Mouse (Mus musculus) urinary bladder, postnatal 4 days (tissue): ENCODE measurements around the gene Ctsw.
A peak's percentile ranks its signal among the peaks of the same experiment; 100 is the strongest.
"Not testable (repeated sequence)": the region's sequence is repeated elsewhere in the genome, so short reads cannot be mapped to it uniquely, and the experiment has no call there.

Source experiments
- DNase-seq, 2 experiments: peaks; one replicate each; pipeline ENCODE4 v3.0.0; 2021 to 2022; ENCODE audit warnings: low spot score in 2 of 2

Ctsw gene

DNA sequence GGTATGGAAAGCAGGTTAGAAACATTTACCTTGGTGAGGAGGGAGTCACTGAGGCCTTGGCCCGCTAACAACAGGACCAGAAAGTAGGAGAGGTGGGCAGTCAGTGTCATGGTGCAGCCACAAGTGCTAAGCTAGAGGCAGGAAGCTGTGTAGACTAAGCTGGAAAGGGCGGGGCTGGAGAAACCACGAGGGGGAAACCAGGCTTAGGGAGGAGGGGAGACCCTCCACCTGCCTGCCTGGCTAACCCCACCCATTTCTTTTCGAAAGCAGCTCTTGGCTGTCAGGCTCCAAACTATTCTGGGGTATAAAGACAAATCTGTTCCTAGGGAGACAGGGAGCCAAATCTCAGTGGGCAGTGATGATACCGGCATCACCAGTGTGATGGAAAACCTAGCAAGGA is at the start of gene Ctsw:
Gene Ctsw (minus strand): TSS at position 134 of the 400 bp plus-strand sequence.
- no peak for DNase-seq

DNA sequence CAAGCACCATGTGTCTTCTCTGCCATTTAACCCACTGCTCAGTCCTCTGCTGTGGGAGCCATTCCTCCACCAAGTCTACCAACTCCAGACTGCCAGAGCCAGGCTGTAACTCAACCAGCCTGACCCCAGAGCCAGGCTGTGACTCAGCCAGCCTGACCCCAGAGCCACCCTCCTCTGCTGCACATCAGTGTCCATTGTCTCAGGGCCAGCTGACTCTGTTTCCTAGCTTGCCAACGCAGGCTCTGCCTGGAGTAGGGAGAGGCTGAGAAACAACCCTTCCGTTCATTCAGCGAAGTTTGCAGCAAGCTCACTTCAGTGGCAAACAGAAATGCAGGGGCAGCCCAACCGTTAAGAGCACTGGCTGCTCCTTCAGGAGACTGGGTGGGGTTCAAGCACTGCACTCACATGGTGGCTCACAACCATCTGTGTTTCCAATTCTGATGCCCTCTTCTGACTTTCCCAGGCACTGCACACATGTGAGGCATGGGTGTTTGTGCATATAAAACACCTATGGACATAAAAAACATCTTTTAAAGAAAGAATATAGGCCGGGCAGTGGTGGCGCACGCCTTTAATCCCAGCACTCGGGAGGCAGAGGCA is 48.7 kb upstream of the Ctsw start:
- DNase-seq, result no peak

DNA sequence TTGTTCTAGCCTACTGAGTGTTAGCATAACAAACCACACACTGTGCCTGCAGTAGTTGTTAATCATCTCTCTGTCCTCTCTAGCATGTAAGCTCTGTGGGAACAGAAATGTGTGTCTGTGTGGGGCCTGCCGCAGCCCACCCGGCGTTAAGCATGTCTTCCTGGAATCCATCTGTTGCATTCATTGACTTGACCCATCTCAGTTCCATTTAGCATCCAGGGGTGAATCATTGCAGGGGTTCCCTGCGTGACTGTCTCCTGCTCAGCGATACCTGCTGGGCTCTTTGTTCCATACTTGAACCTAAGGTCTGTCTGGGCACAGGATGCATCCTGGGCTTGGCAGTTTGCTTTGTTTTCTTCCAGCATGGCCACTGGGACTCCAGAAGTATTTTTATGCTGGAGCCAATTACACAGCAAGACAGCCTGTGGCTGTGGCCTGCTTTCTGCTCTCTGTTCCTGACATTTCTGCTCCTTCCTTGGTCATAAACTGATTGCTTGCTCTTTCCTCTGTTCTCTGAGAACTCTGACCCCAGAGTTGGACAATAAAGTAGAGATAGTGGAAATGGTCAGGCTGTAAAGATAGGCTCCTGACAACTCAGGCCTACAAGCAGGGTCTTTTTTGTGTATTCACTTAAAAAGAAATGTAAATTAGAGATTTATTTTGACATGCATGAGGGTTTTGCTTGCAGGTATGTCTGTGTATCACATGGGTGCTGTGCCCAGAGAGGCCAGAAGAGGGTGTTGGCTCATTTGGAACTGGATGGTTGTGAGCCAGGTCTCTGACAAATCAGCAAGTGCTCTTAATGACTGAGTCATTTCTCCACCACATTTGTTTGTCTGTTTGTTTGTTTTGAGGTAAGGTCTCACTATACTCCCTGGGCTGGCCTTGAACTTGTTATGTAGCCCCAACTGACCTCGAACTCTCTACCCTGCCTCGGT is 47.8 kb upstream of the Ctsw start:
- DNase-seq, result no peak

DNA sequence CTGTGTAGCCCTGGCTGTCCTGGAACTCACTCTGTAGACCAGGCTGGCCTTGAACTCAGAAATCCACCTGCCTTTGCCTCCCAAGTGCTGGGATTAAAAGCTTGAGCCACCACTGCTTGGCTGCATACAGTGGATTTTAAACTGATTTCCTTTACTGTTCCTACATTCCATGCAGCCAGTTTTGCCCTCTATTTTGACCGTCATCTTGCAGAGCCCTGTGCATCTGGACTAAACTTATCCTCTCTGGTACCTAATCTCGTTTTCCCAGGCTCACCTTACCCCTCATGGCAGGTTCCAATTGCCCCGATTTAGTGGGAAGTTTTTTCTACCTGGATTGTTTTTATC is 44.7 kb upstream of the Ctsw start:
- no peak for DNase-seq

DNA sequence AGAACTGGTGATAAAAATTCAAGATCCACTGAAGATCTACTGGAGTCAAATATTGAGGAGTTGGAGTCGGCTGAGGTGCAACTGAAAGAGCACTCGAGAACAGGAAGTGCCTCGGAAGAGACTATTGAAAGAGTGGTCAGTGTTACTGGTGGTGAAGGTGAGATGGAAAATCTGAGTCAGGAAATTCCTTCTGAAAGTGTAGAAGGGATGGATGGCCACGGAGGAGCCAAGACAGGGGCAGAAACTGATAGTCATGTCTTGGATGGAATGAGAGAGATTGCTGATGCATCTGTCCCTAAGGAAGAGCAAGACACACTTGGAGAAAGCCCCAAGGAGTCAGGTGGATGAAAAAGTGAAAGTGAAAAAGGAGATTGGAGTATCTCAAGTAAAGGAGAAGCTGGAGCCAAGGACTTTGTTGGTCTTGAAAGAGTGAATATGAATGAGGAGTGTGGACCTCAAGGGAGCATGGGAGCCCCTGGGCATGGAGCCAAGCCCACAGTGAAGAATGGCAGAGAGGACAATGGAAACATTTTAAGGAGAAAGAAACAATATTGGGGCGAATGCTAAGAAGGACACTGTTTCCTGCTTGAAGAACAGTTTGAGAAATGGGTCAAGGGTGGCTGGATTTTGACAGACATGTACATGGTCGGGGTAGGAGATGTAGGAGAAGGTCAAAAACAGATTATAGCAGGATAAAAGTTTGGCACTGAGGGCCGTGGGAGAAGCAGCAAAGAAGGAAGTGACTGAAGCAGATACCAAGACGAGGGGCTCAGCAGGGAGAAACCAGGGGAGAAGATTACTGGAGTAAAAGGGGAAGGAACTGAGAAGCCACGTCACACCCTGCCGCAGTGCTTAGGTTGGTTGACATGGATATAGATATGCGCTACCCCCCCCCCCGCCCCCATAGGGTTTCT is 44.0 kb upstream of the Ctsw start:
- no peak for DNase-seq

DNA sequence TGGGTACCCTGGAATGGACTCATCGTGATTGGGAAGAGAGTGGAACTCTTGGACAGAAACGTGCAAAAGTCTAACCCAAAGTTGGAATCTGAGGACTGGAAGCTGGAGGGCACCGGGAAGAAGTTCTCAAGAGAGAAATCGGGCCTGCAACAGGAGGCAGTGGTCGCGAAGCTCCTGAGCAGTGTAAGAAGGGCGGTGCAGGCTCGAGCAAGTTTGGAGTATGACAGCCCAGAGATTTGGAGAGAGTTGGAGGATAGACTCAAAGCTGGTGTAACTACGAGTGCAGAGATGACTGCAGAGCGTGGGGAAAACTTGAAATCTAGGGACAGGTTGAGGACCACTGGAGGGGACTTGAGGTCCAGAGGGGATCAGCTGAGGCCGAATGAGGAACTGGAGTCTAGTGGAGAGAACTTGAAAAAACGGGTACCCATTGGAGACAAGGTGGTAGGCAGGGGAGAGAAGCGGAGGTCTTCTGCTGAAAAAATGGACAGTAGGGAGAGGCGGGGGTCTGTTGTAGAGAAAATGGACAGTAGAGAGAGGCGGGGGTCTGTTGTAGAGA is 42.8 kb upstream of the Ctsw start:
- no peak for DNase-seq

DNA sequence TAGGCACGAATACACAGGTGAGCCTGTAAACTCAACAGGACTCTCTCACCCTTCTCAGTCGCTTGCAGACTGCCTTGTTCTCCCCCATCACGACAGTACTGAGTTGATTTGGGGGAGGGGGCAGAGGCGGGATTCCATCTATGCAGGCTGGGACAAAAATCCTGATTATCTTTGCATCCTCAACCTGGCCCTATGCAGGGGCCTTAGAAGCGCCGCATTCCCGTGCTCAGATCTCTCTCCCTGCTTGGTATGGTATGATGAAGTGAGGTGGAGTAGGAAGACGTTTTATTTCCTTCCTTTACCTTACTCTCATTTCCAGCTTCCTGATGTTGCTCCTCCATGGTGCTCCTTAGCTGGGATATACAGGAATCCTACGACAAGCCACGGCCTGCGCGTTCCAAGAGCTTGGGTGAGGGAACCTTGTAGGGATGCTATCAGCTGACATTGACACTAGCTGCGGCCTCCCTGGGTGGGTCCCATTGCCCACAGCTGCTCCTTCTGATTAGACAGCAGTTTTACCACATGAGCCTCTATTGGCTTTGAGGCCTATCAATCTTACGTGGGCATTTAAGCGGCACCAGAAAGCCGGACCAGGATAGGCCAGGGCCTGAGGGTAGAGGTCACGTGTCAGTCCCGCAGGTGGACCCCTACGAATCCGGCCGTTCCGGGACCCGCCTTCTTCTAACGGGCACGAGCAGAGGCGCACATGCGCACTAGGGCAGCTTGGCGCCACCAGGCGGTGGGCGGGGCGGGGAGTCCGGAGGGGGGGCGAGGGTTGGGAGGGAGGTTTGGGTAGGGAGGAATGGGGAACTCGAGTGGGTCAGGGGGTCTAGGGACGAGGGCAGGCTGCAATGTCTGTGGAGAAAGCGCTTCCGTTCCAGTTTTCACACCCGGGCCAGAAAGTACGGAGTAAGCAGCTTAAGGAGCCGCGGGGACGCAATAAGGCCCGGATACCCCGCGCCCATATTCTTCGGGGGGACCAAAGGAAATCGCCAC is 42.0 kb upstream of the Ctsw start, which contains the start of gene Snx32:
Gene Snx32 (minus strand): TSS at position 508 of the 996 bp plus-strand sequence.
- peak; percentile 94 to 95 for DNase-seq

DNA sequence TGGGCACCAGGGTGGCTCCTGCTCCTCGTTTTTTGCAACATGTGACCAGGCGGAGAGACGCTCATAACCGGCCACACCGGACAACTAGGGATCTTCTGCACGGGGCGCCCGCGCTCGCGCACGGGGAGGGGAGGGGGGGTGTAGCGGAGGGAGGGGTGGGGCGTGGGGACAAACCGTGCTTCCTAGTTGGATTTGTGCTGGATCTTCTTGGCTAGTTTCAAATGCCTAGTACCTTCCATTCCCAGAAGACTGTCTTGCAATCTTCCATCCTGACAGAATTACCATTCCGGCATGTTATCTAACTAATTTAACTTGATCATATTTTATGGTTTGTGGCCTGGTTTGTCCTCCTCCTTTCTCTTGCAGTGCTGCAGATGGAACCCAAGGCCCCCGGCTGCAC is 35.4 kb upstream of the Ctsw start, which contains the start of gene 1700020D05Rik:
Gene 1700020D05Rik (minus strand): TSS at position 101 of the 400 bp plus-strand sequence.
- DNase-seq, result no peak

DNA sequence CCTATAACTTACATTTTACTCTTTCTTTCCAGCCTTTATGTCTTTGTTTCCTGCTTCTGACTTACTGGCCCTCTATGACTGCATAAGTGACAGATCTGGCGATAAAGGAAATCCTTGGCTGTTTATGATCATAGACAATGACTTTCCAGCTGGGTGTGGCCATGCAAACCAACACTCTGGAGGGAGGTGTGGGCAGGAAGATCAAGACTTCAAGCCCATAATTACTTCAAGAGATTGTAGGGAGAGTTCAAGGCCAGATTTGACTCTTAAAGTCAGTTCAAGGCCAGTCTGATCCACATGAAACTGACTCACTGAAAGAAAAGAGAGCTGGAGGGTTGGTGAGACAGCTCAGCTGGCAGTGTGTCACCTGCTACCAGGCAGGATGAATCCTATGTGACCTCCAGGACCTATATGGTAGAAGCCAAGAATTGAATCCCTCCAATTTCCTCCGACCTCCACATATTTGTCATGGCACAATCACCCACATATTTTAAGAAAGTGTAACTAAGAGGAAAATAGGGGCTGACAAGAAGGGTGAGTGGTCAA is 32.1 kb upstream of the Ctsw start:
- no peak for DNase-seq

DNA sequence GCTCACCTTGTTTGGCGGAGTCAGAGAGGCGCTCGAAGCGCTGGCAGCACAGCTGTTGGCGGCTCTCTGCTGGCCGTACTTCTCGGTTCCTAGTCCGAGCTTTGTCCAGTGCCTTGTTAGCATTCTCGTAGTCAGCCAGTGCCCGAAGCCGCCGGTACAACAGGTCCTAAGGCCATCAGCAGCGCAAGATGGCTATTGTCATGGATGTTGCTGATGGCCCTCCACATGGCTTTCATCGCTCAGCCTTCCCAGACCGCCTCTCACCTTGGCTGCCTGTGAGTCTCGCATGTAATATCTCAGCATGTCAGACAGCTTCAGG is 27.7 kb upstream of the Ctsw start:
- no peak for DNase-seq

DNA sequence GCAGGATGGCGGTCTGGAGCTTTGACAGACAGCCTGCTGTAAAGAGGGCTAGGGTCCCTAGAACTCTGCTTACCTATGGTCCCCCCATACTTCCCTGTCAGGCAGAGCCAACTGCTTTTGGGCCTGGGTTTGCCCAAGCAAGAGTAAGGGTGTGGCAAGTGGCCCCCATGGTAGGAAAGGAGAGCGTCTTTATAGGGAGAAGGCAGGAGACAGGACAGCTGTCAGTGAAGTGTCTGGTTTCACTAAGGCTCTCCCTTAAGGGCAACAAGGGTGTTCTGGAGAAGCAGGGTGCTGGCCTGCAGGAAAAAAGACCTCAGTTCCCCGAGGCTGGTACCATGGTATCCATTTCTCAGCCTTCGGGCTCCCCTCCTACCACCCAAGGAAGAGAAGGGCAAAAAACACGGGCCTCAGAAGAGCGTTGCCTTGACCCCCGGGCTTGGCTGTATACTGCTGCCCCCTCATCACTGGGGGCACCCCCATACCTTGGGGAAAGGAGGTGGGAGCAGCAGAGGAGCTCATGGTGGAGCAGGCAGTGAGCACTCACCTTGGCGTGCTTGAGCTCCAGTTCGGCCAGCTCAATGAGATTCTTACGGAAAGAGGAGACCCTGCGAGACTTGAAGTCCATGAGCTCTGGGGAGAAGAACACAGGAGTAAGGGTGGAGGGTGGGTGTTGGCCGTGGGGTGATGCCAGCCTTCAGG is 27.2 kb upstream of the Ctsw start:
- no peak for DNase-seq

DNA sequence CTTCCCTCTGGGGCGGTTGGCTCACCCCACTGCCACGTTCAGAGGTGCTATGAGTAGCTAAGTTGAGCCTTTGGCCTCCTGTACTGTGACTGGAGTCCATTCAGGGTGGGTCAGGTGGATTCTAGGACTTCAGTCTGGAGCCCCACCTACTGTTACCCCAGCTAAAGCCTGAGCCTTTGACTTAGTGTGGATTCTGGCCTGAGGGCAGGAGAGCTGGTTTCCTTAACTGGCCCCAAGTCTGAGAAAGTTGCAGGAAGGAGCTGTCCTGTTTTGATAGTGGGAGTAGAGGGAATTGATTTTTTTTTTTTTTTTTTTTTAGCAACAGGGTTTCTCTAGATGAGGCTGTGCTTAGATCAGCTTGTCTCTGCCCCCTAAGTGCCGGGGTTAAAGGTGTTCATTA is 26.0 kb upstream of the Ctsw start:
- no peak for DNase-seq

DNA sequence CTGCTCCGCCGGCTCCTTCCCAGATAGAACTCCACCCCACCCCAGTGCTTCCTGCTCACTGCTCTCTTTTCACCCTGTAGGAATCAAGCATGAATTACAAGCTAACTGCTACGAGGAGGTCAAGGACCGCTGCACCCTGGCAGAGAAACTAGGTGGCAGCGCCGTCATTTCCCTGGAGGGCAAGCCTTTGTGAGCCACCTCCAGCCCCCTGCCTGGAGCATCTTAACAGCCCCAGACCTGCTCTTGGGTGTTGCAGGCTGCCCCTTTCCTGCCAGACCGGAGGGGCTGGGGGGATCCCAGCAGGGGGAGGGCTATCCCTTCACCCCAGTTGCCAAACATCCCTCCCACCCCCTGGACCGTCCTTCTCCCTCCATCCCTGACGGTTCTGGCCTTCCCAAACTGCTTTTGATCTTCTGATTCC is 25.0 kb upstream of the Ctsw start:
- not testable (repeated sequence) for DNase-seq

DNA sequence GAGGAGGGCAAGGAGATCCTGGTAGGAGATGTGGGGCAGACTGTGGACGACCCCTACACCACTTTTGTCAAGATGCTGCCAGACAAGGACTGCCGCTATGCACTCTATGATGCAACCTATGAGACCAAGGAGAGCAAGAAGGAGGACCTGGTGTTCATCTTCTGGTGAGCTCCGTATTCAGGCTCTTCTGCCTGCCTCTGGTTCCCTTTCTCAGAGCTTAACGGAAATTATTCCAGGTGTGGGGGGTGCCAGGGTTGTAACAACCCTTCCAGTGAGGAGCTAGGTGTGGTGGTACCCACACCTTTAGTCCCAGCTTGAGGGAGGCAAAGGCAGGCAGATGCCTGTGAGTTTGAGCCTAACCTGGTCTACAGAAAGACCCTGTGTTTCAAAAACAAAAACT is 24.3 kb upstream of the Ctsw start:
- DNase-seq, result no peak

DNA sequence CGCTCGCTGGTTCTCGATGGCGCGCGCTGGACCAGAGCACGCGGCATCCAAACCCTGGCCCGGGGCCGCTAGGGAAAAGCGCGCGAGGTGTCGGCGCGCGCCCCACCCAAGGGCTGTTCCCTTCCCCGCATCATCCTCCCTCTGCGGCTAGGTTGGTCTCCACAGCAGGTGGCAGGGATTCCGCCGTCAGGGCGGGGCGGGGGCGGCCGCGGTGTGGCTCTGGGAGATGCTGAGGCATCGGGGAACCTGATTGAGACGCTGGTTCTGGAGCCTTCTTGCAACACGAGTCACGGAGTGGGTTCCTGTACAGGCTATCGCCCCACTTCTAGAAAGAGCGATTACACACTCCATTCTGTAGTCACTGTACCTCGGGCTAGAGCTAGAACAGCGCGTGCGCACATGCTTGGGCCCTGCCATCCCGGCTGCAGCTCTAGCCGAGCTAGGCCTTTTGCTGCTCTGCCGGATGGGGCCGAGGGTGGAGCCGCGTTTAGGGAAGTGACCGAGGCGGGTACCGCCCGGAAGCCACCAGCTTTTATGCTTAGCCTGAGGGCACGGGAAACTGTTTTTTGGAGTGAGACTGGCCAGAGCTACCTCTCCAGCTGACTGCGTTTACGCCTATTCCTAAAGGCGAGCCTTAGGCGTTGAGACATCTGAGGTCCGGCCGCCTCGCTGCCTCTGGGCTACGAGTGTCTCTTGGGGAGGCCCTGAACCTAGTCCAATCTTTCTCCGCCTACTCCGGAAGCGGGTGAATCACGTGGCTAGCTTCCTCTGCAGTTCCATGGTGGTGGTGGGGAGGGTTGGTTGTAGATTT is 22.8 kb upstream of the Ctsw start:
- DNase-seq, result peak; percentile 78 to 79

DNA sequence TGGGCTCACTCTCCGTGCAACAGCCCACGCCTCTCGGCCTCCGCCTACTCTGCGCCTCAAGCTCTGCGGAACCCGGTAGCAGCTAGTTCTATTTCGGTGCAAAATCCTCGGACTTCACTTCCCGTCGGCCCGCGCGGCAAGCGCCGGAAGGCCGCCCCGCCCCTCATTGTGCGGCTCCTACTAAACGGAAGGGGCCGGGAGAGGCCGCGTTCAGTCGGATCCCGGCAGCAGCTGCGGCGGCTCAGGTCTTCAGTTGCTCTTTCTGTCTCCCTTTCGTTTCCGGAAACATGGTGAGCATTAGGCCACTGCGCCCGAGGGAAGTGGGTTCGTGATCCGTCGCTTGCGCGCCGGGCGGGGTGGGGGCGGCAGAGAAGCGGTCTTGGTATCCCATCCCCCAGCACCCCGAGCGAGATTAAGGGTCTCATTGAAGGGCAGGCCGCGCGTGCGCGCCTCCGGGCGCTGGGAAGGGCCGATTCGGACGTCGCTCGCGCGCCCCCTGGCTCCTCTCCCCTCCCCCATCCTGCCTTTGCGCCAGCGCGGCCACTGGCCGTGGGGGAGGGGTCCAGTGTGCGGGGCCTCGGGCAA is 22.1 kb upstream of the Ctsw start, which contains the start of gene Cfl1:
Gene Cfl1 (plus strand): TSS at position 143 of the 585 bp plus-strand sequence.
- peak; percentile 92 to 93 for DNase-seq

DNA sequence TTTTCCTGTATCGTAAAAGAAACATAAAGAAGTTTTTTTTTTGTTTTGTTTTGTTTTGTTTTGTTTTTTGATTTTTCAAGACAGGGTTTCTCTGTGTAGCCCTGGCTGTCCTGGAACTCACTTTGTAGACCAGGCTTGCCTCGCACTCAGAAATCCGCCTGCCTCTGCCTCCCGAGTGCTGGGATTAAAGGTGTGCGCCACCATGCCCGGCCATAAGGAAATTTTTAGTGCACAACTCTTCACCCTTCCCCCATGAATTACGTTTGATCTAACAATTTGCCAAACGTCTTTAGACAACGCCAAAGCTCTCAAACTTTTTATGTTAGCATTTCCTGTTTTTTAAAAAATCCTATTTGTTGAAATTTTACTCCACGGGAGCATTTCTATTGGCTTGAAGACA is 21.4 kb upstream of the Ctsw start:
- not testable (repeated sequence) for DNase-seq

DNA sequence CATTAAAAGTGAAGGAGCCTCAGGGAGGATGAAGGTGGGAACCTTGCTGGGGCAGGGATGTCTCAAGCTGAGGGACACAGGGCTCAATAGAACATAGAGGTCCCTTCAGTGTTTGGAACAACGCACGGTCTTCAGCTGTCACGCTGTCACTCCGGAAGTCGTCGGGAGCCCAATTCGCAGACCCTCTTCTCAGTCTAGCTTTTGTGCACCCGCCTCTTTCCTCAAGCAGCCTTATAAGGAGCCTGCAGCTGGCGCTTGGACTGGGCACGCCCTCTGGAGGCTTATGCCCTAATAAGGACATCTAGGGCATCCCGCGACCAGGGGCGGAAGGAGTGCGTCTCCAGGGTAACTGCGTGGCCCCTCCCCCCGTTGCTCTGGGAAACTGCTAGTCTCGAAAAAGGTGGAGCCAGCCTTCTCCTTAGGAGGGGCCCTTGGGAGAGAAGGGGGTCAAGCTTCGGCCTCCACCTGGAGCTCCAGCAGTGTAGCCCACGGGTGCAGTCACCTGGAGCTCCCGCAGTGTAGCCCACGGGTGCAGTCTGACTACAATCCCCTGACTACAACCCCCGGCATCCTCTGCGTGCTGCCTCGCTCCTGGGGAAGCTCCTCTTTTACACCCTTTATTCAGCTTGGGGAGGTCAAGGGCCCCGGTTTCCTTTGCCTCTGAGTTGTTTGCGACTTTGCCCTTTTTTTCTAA is 20.7 kb upstream of the Ctsw start:
- peak; percentile 96 to 97 for DNase-seq
